Mouse (Mus musculus): Measurements from ENCODE around the gene Ktn1. TPM values are rescaled to one million over a fixed set of nuclear protein-coding genes. Genes with fewer than 3 reads are reported as not detected.

Gene Ktn1
- polyA plus RNA-seq (2014; fragmentation: Illumina TruSeq; extraction: RNeasy Lipid Tissue Mini Kit (QIAGEN cat#74804); ENCODE audit: low read depth, low replicate concordance): 126 TPM

GRCm38 (mm10) chr14:47648218-47648617, at the start of gene Ktn1:
Gene Ktn1, plus strand, starts transcription at chr14:47648448.

Other genes starting within 250 kb of the Ktn1 start
- gene Dlgap5, start 230.0 kb upstream of the Ktn1 start, polyA plus RNA-seq (2014; fragmentation: Illumina TruSeq; extraction: RNeasy Lipid Tissue Mini Kit (QIAGEN cat#74804); ENCODE audit: low read depth, low replicate concordance): 1.2 TPM
- gene Fbxo34, start 198.0 kb upstream of the Ktn1 start, polyA plus RNA-seq (2014; fragmentation: Illumina TruSeq; extraction: RNeasy Lipid Tissue Mini Kit (QIAGEN cat#74804); ENCODE audit: low read depth, low replicate concordance): 9.7 TPM
- 14.9 TPM for gene Atg14, start 77.8 kb upstream of the Ktn1 start, polyA plus RNA-seq (2014; fragmentation: Illumina TruSeq; extraction: RNeasy Lipid Tissue Mini Kit (QIAGEN cat#74804); ENCODE audit: low read depth, low replicate concordance)

All from adrenal gland, adult 10 weeks (tissue).